Mouse (Mus musculus) kidney, postnatal 0 days (tissue): ENCODE results near the gene Hist1h2ak. TPM values are rescaled to one million over a fixed set of nuclear protein-coding genes. Genes with fewer than 3 reads are reported as not detected.
A peak's percentile ranks its signal among the peaks of the same experiment; 100 is the strongest.
"Not testable (repeated sequence)": the region's sequence is repeated elsewhere in the genome, so short reads cannot be mapped to it uniquely, and the experiment has no call there.

Source experiments
- ATAC-seq: fragments of 200-750 bp; cut with Nextera tagmentation; replicated peaks from 2 replicates; pipeline ENCODE4 v1.8.0; 2017; ENCODE audit warnings: low read depth, moderate number of reproducible peaks, moderate TSS enrichment, moderate library complexity; ENCODE audit not compliant: low FRiP score
- DNase-seq: peaks from one replicate; pipeline ENCODE4 v3.0.0-alpha.2; 2016; ENCODE audit warnings: low spot score
- H3K27ac ChIP-seq: fragments of 300-500 bp; sonication (generic); 2 replicates; pipeline ENCODE4 v1.5.1; 2014; ENCODE audit warnings: mild to moderate bottlenecking
- H3K27me3 ChIP-seq: fragments of 300-500 bp; sonication (generic); 2 replicates; pipeline ENCODE4 v1.6.1; 2014; ENCODE audit warnings: low read length, mixed read lengths; ENCODE audit not compliant: insufficient read depth
- H3K36me3 ChIP-seq: fragments of 300-500 bp; sonication (generic); 2 replicates; pipeline ENCODE4 v1.6.1; 2014; ENCODE audit warnings: low read length, mixed read lengths; ENCODE audit not compliant: insufficient read depth
- H3K4me1 ChIP-seq: fragments of 300-500 bp; sonication (generic); replicated peaks from 2 replicates; pipeline ENCODE4 v1.6.1; 2014; ENCODE audit warnings: antibody characterized with exemption, low read length, mixed read lengths; ENCODE audit not compliant: insufficient read depth
- H3K4me2 ChIP-seq: fragments of 300-500 bp; sonication (generic); 2 replicates; pipeline ENCODE4 v1.6.1; 2014; ENCODE audit warnings: mild to moderate bottlenecking, low read length, moderate library complexity, mixed read lengths
- H3K4me3 ChIP-seq: fragments of 300-500 bp; sonication (generic); replicated peaks from 2 replicates; pipeline ENCODE4 v1.5.1; 2014; ENCODE audit warnings: low read depth, low read length
- H3K9ac ChIP-seq: fragments of 300-500 bp; sonication (generic); 2 replicates; pipeline ENCODE4 v1.6.1; 2014; ENCODE audit warnings: low read depth, low read length
- H3K9me3 ChIP-seq: fragments of 300-500 bp; sonication (generic); replicated peaks from 2 replicates; pipeline ENCODE4 v1.6.1; 2016; ENCODE audit warnings: low read length, inconsistent platforms, mixed read lengths
- CTCF ChIP-seq: IDR thresholded peaks from 2 replicates; pipeline ENCODE4 v1.5.1; 2016; ENCODE audit warnings: antibody characterized with exemption, low read depth, mild to moderate bottlenecking, moderate library complexity
- whole genome bisulfite sequencing: fragments of 180-500 bp; shearing (Covaris S2); extraction: QIAGEN DNeasy Blood & Tissue Kit; methylation state at CpG from one replicate; pipeline ENCODE4 v1.1.7; 2014; 5-methylcytosine and 5-hydroxymethylcytosine counted together
- polyA plus RNA-seq: library from polyadenylated mRNA; unstranded; fragments of >200 nt; fragmentation: Nextera tagmentation; extraction: Ambion mirVana; gene quantifications from 2 replicates; pipeline ENCODE4 v1.2.1, GENCODE M21; 2015

Gene Hist1h2ak
- polyA plus RNA-seq, 1 experiment from 2014 or later = 18.1 TPM

- WGBS = under 1% methylated on average over 13 of the region's 20 CpGs
- TF ChIP-seq CTCF = no peak
- Histone ChIP-seq H3K27ac (peak within 1 kb of the TSS; percentile 78), H3K36me3 (no peaks in the 10 kb centered on the region), H3K27me3 (no peaks in the 10 kb centered on the region), H3K4me3 (peak within 1 kb of the TSS; percentile 35), H3K9ac (peak within 1 kb of the TSS; percentile 61), H3K9me3 (no peaks in the 10 kb centered on the region), H3K4me1 (no peaks in the 10 kb centered on the region), H3K4me2 (peak within 1 kb of the TSS; percentile 62)
- DNase-seq (peak; percentile 97), ATAC-seq (peak; percentile 62)
Measured at GRCm38 (mm10) chr13:21783255-21783617, 29.6 kb upstream of the Hist1h2ak start, which contains the start of gene Hist1h3i. TSS of gene Hist1h3i (minus strand) at chr13:21783370.

GRCm38 (mm10) chr13:21782361-21783254, 29.0 kb upstream of the Hist1h2ak start:
- DNase-seq = peak; percentile 74
- Histone ChIP-seq H3K27ac (peak overlapping the region; percentile 78), H3K4me3 (peak overlapping the region; percentile 35), H3K4me2 (peak overlapping the region; percentile 62), H3K9ac (peak overlapping the region; percentile 61)
- H3K36me3 ChIP-seq, ATAC-seq, H3K4me1 ChIP-seq, H3K9me3 ChIP-seq, H3K27me3 ChIP-seq: not testable (repeated sequence)
- under 1% methylated on average over 14 of the region's 35 CpGs for WGBS

GRCm38 (mm10) chr13:21781639-21782038, 28.0 kb upstream of the Hist1h2ak start:
- no peak overlapping the region for H3K4me3 ChIP-seq
- DNase-seq (no peak), ATAC-seq (no peak)
- H3K4me1 ChIP-seq = no peaks in the 10 kb centered on the region
- no peaks in the 10 kb centered on the region for H3K27me3 ChIP-seq
- 0 out of 2 replicates have a peak overlapping the region, but pooled peaks have one; percentile 4 for H3K4me2 ChIP-seq
- no peak for TF ChIP-seq CTCF
- no peaks in the 10 kb centered on the region for H3K9me3 ChIP-seq
- H3K27ac ChIP-seq = no peak overlapping the region
- 89% methylated on average over 1 of the region's 1 CpGs for WGBS
- no peaks in the 10 kb centered on the region for H3K36me3 ChIP-seq
- no peak overlapping the region for H3K9ac ChIP-seq

- Histone ChIP-seq H3K4me3 (peak overlapping the region; percentile 48; the same call in 1 of the 2 replicates), H3K9me3 (no peaks in the 10 kb centered on the region), H3K36me3 (no peaks in the 10 kb centered on the region), H3K4me1 (no peaks in the 10 kb centered on the region), H3K27ac (peak overlapping the region; percentile 88), H3K27me3 (no peaks in the 10 kb centered on the region), H3K9ac (no peak overlapping the region), H3K4me2 (peak overlapping the region; percentile 82)
- peak; percentile 11 for DNase-seq
- no peak for ATAC-seq
- no peak for TF ChIP-seq CTCF
- WGBS = 40% methylated on average over 6 of the region's 6 CpGs
Measured at GRCm38 (mm10) chr13:21781021-21781555, 27.5 kb upstream of the Hist1h2ak start.

- Histone ChIP-seq H3K27me3 (no peaks in the 10 kb centered on the region), H3K4me2 (peak within 1 kb of the TSS; percentile 82), H3K27ac (peak within 1 kb of the TSS; percentile 88), H3K9me3 (no peaks in the 10 kb centered on the region), H3K9ac (peak within 1 kb of the TSS; percentile 75), H3K36me3 (no peaks in the 10 kb centered on the region), H3K4me3 (peak within 1 kb of the TSS; percentile 48), H3K4me1 (no peaks in the 10 kb centered on the region)
- TF ChIP-seq CTCF = no peak
- under 1% methylated on average over 44 of the region's 44 CpGs for WGBS
- ATAC-seq (peak; percentile 18), DNase-seq (peak; percentile 87)
Measured at GRCm38 (mm10) chr13:21779767-21780731, 26.4 kb upstream of the Hist1h2ak start, which contains the start of gene Hist1h1b. TSS of gene Hist1h1b (minus strand) at chr13:21780625.
